Mouse (Mus musculus) cerebellum, postnatal 14 days (tissue): ENCODE data around the gene Garnl3.
"Not testable (repeated sequence)": the region's sequence is repeated elsewhere in the genome, so short reads cannot be mapped to it uniquely, and the experiment has no call there.

Experiments
- DNase-seq, 2 experiments: peaks; one replicate each; pipeline ENCODE4 v3.0.0; 2021; ENCODE audit warnings: mixed read lengths in 2 of 2

Garnl3 gene

GRCm38 (mm10) chr2:33022846-33023245 lies 108.6 kb downstream of the Garnl3 start:
- no peak for DNase-seq

GRCm38 (mm10) chr2:33018026-33018425 lies 113.4 kb downstream of the Garnl3 start:
- no peak for DNase-seq

GRCm38 (mm10) chr2:33017191-33017590 lies 114.3 kb downstream of the Garnl3 start:
- no peak for DNase-seq

- DNase-seq, result peak; percentile 84 to 93
Measured at GRCm38 (mm10) chr2:33014877-33015276, 116.6 kb downstream of the Garnl3 start.

- not testable (repeated sequence) for DNase-seq
Measured at GRCm38 (mm10) chr2:33009055-33009454, 122.4 kb downstream of the Garnl3 start.

GRCm38 (mm10) chr2:33005041-33005440 lies 126.4 kb downstream of the Garnl3 start:
- peak; percentile 83 to 89 for DNase-seq

- no peak for DNase-seq
Measured at GRCm38 (mm10) chr2:33002144-33002543, 129.3 kb downstream of the Garnl3 start.

GRCm38 (mm10) chr2:32999752-33000151 lies 131.7 kb downstream of the Garnl3 start:
- DNase-seq, result no peak

GRCm38 (mm10) chr2:32997792-32998191 lies 133.7 kb downstream of the Garnl3 start:
- no peak for DNase-seq

GRCm38 (mm10) chr2:32997081-32997480 lies 134.4 kb downstream of the Garnl3 start:
- peak; percentile 78 to 82 for DNase-seq

- no peak for DNase-seq
Measured at GRCm38 (mm10) chr2:32992130-32992529, 139.3 kb downstream of the Garnl3 start.

GRCm38 (mm10) chr2:32990167-32990832 lies 141.2 kb downstream of the Garnl3 start:
- DNase-seq, result no peak

GRCm38 (mm10) chr2:32989376-32989775 lies 142.1 kb downstream of the Garnl3 start:
- DNase-seq, result peak; percentile 56 to 72

GRCm38 (mm10) chr2:32985844-32986243 lies 145.6 kb downstream of the Garnl3 start:
- DNase-seq, result no peak

- no peak for DNase-seq
Measured at GRCm38 (mm10) chr2:32983617-32984016, 147.8 kb downstream of the Garnl3 start.

- DNase-seq, result no peak
Measured at GRCm38 (mm10) chr2:32982700-32983099, 148.8 kb downstream of the Garnl3 start.

- DNase-seq, result peak; percentile 91 to 94
Measured at GRCm38 (mm10) chr2:32981725-32982271, 149.7 kb downstream of the Garnl3 start, which contains the start of gene Slc2a8. Gene Slc2a8 (minus strand): TSS chr2:32982083.

- DNase-seq, result peak; percentile 42 to 50
Measured at GRCm38 (mm10) chr2:32981281-32981680, 150.2 kb downstream of the Garnl3 start.

- DNase-seq, result no peak
Measured at GRCm38 (mm10) chr2:32979675-32980074, 151.8 kb downstream of the Garnl3 start.

GRCm38 (mm10) chr2:32978675-32979074 lies 152.8 kb downstream of the Garnl3 start:
- no peak for DNase-seq

GRCm38 (mm10) chr2:32977114-32977513 lies 154.3 kb downstream of the Garnl3 start:
- DNase-seq, result no peak

- DNase-seq, result peak in 1 of 2 experiments; percentile 59
Measured at GRCm38 (mm10) chr2:32974216-32974615, 157.2 kb downstream of the Garnl3 start.

GRCm38 (mm10) chr2:32971235-32971634 lies 160.2 kb downstream of the Garnl3 start:
- DNase-seq, result peak; percentile 81 to 83

GRCm38 (mm10) chr2:32969326-32969725 lies 162.1 kb downstream of the Garnl3 start:
- no peak for DNase-seq
